Mouse (Mus musculus): ENCODE data around the gene Hoxd8.

Hoxd8 gene

DNA sequence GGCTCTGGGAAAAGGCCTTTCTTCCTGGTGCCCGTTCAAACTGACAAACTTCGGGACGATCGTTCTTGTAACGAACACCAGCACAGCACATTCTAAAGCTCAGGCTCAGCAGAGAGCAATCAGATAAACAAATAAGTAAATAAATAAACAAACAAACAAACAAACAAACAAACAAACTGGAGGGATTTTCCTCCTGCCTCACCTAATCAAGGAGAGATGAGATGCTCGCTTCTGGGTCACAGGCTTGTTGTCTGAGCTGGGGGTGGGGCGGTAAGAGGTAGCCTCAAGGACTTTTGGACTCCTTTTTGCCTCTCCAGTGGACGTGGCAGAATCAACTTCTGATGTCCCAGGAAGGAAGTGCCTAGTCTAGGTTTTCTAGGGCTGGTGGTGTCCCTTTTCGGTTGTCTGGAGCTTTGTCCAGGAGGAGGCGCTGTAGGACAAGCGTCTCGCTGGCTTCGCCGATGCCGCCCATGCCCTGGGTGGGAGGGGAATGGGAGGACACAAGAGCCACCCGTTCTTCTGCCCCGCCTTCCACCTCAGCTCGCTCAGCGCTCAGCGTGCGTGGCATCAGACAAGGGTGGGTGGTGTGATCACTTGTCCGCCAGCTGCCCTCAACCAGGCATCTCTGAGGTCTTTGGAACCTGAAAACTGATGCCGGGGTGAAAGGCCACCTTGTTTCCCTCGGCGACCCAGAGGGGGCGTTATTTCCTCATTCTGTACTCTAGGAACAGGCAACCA lies 11.3 kb downstream of the Hoxd8 start:
- peak; percentile 94 for DNase-seq

DNA sequence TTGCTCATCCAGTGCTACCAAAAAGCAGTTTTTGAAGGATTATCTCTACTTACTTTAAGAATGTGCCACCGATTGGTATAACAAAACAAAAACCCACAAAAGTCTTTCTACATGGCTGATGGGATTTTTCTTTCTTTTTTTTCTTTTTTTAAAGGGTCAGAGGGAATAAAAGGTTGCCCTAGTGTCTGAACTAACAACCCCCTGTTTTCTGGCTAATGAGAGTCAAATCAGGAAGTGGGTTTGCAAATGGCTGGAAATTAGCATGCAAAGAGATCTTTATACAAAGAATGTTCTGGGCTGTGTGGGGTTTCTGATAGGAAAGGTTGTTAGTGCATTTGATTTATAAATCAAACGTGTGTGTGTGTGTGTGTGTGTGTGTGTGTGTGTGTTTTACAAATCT lies 16.0 kb downstream of the Hoxd8 start:
- DNase-seq: no peak

DNA sequence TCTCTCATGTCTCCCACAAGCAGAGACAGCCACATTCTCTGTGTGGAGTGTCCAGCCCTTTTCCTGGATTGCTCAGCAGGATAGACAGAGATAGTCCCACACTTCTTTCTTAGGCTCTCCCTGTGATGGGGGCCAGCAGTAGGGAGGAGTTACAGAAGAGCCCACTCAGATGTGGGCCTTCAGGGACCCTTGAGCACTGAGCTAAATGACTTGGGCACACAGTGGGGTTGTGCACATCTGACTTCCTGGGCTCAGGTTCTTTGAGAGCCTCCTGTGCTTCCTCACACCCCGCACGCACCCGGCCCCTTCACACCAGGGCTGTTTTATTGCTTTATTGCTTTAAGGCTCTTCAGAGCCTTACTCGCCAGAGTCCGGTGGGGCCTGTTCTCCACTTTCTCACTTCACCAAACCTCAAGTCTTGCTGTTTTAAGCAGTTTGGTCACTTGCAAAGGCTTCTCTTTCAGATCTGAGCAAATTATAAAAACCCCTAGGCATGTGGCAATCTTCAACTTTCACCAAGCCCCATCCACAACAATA lies 16.6 kb downstream of the Hoxd8 start:
- DNase-seq: no peak

DNA sequence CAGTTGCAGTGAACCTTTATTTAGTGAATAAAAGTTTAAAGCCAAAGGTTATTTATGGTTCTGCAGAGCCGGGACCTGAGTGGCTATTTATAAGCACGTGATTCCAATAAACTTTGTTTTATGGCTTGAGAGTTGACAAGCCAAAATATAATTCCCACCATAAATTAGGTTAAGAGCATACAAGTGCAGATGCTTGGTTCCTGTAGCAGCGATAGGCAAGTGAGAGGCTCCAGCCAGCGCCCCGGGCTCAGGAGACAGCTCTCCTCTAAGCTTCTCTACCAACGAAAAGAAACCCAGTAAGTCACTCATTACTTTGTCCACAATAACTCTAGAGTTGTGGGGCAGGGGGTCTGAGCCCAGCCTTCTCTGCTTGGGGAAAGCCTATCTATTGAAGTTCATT lies 17.5 kb downstream of the Hoxd8 start:
- peak; percentile 44 for DNase-seq

DNA sequence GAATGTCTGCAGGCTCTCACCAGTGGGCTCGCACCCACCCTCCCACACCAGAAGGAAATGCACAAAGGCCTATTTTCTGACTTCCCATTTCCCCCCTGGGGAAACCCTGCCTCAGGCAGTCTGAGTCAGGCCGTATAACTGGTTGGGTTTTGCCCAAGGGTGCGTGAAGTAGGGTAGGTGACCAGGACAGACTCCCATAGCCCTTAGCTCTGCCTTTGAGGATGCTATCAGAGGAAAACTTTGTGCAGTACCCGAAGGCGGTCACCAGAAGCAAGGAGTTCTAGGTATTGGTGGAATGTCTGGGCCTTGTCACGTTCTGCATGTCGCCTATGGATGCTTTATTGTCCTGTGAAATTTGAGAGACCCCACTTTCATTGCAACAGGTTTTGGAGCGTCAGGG lies 18.5 kb downstream of the Hoxd8 start:
- DNase-seq: no peak

DNA sequence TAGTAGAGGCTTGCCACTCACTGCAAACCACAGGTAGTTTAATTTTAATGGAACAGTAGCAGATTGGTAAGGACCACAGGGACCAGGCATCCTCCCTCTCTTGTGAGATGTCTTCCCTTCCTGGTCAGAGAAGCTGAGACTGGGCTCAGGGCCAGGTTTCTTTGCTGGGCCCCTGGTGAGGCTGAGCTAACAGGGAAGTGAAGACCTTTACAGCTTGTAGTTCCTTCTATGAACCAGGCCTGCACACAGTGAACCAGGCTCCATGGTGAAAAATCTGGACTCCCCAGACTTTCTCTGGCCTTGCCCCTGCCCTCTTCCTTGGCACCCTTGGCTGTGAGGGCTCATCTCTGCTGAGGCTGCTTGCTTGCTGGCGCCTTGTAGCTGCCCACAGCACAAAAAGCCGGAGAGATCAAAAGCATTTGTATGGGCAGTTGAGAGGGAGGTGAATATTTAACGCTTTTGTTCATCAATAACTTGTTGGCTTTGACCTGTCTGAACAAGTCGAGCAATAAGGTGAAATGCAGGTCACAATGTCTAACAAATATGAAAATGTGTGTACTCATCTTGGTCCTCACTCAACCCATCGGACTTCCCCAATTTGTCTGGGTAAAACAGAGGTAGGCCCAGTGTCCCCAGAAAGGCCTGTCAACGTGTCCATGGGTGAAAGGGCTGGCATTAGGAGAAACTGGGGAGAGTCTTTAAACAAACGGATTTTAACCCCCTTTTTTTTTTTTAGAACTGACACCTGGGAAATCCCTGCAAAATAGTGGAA lies 20.0 kb downstream of the Hoxd8 start:
- peak; percentile 64 for DNase-seq

DNA sequence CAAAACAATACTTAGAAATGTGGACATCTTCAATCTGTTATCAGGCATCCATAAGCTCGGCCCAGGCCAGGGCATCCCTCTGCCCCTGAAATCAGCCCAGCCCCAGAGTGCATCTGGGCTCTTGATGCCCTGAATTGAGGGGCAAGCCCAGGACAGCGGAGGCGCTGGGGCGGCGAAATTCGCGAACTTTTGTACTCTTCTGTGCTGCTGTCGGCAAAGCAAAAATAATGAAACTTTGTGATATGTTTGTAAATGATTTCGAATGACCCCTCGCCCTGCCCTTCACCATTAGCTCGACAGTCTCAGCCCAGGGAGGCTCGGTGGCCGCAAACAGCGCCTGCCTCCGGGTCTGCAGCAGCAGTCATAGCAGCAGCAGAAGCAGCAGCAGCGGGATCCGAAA lies 20.8 kb downstream of the Hoxd8 start:
- DNase-seq: no peak

DNA sequence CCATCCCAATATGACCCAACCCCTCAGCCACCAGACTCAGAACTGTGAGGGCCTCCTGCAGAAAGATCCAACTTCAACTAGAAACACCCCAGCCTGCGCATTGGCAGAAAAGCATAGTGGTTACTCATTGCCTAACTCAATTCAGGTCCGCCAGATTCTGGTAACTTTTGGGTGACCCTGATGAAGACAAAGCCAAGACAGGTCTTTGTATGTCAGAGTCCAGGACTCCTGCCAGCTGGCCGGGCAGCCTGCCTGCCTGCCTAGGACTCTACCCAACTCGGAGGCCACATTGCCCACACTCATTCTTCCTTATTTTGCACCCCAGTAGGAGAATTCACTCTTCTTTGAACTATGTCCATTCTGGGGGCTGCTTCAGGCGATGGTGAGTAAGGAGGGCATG lies 22.1 kb downstream of the Hoxd8 start, which contains the start of gene Gm28230:
Gene Gm28230 (plus strand): TSS at position 178 of the 400 bp plus-strand sequence.
- peak; percentile 51 for DNase-seq

DNA sequence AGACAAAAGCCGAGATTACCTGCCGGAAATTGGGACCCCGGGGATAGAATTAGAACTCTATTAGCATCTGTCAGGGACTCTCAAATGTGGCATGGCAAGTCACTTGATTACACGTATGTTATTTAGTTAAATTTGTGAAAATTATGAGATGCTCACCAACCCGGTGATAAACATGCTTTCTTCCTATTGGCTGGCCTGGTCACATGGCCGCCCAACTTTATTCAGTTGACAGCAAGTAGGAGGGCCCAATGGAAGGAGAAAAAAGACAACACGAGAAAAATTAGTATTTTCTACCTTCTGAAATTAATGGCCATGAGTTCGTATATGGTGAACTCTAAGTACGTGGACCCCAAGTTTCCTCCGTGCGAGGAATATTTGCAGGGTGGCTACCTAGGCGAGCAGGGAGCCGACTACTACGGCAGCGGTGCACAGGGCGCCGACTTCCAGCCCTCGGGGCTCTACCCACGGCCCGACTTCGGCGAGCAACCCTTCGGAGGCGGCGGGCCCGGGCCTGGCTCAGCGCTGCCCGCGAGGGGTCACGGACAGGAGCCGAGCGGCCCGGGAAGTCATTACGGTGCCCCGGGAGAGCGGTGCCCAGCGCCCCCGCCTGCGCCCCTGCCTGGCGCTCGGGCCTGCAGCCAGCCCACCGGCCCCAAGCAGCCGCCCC lies 22.7 kb downstream of the Hoxd8 start:
- peak; percentile 35 for DNase-seq

DNA sequence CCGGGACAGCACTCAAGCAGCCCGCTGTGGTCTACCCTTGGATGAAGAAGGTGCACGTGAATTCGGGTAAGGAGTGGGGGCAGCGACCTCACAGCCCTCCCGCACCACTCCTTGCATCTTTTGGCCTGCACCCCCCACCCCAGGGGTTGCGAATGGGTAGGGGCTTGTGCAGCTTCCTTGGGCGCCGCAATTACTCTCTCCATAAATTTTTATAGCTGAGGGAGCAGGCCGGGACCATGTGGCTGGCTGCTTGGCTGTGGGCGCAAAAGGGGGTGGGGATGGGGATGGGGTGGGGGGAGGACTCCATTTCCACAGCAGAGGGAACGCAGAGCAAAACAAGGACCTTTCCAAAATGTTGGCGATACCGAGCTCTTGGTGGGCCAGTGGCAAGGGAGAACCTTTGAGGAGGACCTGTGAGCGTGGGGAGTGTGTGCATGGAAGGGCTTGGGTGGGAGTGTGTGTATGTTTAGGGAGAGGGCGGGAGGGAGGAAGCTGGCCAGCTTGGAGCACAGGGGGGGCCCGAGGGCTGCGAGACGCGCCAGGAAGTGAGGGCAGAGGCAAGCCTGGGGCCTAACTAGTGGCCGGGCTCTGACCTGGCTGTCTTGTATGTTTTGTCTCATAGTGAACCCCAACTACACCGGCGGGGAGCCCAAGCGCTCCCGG lies 23.4 kb downstream of the Hoxd8 start:
- peak; percentile 26 for DNase-seq

DNA sequence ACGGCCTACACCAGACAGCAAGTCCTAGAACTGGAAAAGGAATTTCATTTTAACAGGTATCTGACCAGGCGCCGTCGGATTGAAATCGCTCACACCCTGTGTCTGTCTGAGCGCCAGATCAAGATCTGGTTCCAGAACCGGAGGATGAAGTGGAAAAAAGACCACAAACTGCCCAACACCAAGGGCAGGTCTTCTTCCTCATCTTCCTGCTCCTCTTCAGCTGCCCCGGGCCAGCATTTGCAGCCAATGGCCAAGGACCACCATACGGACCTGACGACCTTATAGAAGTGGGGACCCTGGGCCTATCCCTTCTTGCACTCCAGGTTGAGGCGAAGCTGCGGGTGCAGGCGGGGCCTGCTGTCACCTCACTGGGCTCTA lies 23.9 kb downstream of the Hoxd8 start:
- DNase-seq: no peak

DNA sequence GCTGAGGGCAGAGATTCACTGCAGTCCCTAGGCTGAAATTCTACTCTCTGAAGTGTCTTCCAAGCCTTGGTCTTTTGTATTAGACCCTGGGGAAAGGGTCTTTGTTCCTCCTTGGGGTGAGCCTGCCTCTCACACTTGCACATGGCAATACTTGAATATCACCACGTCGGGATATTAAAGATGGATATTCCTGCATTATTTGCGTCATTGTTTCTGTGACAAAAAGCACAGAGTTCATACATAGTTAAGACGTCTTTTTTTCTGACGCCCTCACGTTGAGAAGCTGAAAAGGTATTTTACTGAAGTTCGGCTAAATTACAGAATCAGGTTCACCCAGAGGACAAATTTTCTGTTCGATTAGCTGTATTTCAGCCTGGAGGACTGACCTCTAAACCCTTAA lies 25.9 kb downstream of the Hoxd8 start:
- DNase-seq: no peak

DNA sequence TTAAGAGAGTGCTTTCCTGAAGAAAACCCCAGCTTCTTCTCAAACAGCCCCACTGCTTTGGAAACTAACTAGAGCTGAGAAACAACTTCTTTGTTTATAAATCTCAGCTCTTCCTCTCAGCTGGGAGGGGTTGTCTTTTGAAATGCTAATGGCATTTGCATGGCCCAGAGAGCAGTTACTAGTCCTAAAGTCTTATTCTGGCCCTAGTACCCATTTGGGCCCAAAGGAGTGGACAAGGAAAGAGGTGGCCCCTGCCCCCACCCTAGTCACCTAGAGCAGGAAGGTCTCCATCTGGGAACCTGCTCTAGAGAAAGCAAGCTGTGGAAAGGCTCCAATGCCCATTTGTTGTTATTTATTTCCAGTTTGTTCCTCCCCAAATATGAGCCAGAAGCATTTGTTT lies 26.6 kb downstream of the Hoxd8 start:
- DNase-seq: no peak

DNA sequence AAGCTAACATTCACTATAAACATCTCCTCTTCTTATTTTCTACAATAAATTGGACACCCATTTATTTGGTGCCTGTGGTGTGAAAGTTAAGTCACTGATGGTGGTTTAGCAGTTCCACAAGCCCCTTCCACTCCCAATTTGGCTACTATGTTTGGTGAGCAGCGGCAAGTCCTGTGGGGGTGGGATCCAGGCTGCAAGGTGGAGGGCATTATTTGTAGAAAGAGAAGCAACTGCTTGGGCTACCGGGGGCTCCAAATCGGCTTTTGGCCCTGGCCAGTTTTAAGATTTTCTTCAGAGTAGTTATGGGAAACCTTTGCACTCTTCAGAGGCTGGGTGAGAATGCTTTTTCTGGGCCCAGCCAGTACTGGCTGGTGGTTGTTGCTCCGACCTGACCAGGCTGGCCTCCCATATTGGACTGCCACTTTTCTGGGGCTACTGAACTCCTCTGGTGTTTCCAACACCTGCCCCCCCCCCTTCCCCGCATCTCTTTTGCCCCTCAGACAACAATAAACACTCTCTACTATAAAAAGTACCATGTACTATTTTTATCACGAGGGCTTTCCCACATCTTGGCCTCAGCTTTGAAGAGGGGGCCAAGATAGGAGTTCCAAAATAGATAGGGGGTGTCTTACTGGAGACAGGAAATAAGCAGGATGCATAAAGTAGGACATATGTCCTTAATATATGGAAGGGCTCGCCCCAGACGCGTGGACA lies 27.5 kb downstream of the Hoxd8 start:
- no peak for DNase-seq

DNA sequence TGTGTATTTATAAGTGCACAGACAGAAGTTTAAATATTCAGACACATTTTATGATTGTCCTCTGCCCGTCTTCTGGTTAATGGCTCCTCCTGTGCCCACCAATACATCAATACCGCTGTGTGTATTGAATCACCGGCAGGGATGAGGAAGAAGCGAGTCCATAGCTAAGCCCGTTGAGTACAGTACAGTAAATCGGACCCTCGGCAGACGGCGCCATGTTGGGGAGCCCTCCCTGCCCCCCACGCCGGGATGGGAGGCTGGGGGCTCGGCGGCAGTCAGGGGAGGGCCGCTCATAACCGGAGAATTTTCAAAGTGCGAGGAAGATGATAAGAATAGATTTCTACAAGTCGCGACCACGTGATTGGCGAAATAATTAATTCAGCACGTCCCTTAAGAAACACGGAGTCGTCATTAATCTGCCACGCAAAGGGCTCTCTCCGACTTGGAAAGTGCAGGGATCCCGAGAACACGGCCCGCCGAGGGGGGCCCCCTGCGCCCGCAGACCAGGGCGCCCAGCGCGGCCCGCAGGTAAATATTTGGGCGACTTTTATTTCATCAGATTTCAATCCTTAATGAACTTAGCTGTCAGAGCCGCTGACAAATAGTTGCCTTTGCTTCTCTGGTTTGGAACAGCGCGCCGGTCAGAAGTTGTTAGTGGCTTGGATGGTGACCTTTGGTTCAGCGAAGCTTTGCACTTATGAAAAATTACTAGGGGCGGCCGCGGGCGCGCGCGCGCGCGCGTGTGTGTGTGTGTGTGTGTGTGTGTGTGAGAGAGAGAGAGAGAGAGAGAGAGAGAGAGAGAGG lies 28.3 kb downstream of the Hoxd8 start:
- peak; percentile 45 for DNase-seq

DNA sequence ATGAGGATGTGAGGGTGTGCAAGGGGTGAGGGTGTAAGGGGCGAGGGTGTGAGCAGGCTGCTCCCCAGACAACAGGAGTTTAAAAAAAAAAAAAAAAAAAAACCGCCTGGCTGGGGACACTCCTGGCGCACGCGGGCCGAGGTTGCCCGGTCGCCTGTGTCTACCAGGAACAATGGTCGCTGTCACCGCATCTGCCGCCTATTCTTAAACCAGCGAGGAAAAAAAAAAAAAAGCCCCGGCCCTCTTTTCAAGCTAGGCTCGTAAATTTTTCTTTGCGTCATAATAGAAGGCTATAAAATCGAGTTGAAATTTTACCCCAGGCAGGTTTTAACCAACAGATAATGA lies 28.9 kb downstream of the Hoxd8 start:
- no peak for DNase-seq

DNA sequence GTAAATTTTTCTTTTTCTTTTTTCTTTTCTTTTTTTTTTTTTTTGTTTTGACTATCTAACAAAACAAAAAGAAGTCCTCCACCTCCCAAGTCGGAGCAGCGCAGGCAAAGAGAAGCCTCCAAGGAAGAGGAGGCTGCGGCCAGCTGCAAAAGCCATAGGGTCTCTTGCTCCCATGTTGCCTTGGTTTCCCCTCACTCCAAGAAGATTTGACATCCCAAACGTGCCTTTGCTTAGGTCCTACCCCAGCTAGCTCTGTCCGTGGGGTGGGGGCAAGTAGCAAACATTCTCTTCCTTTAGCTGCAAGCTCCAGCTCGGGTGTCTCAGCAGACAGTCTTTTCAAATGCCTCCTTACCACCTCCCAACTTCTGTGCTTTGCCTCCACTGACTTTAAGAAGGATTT lies 29.4 kb downstream of the Hoxd8 start:
- DNase-seq: no peak

DNA sequence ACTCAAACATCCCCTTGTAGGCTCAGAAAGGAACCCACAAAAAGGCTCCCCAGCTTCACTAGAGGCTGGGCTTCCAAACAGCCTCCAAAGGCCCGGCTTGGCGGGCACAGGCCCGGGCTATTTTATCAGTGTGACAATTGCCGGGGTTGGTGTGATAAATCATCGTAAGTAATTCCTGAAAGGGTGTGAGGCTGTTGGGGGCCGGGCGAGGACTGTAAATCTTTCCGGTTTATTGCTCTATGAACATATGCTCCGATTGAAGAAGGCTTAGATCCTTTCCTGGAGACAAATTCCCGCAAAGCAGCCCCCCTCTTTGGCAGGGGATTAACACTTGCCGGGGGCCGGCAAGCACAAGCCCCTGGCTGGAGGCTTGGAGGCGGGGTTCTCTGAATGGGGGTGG lies 30.0 kb downstream of the Hoxd8 start:
- no peak for DNase-seq

DNA sequence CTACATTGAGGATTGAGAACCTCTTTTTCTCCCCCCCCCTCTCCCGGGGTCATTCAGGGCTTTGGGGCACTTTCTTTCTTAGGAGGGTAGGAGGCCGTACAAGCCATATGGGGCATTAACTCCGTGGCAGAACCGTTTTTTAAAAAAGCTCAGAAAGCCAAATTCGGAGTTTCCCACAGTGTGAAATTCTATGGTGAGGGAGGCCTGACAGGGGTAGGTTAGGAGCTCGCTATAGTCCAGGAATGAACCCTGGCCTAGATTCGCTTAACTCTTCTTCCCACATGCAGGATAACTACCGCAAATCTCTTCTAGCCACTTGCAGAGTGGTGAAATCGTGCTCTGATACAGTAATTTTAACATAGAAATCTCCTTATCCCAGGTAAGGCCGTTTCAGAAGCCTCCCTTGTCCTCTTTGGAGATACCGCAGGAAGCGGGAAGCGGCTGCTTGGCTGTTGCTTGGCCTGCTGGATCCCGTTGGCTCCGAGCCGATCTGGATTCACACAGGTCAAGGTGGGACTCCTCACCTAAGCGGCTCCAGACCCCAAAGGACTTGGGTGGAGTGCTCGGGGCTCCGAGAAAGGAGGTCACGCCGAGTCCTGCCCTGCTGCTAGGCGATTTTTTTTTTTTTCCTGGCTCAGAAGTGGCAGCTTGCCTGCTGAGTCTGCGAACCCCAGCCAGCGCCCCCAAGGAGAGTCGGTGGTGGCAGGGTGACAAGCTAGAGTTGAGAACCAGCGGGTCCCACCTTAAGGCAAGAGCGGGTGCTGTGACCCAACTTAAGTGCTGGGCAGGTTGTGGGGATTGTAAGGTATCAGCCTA lies 30.8 kb downstream of the Hoxd8 start:
- DNase-seq: no peak

DNA sequence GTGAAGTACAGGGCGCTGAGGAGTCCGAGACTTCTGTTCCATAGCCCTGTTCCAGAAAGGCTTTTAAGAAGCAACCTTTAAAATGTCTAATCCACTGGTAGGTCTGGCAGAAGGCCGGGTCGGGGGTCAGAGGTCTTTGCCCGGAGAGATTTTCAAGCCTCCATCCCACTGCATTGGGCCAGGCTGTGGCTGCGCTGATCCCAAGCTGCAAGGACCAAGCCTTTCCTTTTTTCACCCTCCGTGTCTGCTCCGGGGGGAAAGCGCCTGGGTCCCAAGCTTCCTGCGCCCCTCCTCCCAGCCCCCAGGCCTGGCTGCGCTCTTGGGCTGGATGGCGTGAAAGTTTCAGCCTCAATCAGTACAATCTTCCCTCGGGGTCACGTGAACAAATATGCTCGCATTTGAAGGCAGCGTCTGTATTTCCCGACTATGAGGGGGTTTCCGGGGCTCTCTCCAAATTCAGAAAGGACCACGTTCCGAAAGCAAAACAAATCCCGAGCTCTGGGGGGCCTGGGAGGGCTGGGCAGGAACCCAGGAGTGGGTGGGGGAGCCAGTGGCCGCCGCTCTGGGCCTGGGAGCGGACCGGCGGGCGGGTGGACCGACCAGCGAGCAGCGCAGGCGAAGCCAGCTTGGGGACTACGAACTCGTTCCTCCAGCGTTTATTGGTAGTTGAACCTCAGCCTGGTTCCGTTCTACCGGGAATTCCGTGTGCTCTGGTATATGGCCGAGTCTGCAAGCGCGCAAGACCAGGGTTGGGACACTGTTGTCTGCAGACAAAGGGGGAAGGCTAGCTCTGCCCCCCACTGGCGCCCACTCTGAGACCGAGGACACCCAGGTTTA lies 31.7 kb downstream of the Hoxd8 start:
- DNase-seq: peak; percentile 22
